ENCODE assay signal across 14 mouse cellular contexts in the genomic region with DNA sequence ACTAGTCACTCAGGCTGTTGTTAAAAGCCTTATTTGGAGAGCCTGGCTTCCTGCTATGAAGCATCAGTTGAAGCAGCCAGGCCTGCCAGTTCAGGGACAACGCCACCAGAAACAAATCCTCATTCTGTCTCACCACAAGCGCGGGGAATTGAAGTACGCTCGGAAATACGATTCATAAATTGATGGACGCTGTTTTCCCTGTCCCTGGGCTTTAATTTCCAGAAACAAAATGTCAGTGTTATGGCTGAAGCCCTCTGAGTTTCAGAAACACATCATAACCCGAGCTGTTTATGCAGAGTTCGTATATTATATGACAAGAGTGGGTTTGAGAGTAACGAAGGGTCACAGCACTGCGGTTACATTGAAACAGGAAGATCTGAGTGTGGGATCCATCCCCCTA.
"Had no signal": no experiment of that assay in that cellular context is flagged by ENCODE, and none has a peak within 500 bp of the region (broad histone marks: within the 10 kb centered on the region; RNA-seq: fewer than 3 reads in every experiment).

No protein-coding gene starts in this region.

- H3K9ac ChIP-seq: liver, embryonic 13.5 days; midbrain, embryonic 12.5 days; neural tube, embryonic 13.5 days had no signal

- H3K4me2 ChIP-seq: liver, embryonic 13.5 days; midbrain, embryonic 12.5 days; neural tube, embryonic 13.5 days had no signal

- DNase-seq: kidney, adult 18-20 months; kidney, adult 9 months; kidney, postnatal 36 days; layer of hippocampus, postnatal 36 days; liver, embryonic 13.5 days; lung, postnatal 10 days; lung, postnatal 36 days; thymus, adult 18-20 months; thymus, postnatal 36 days had no signal

- H3K4me1 ChIP-seq: liver, embryonic 13.5 days; midbrain, embryonic 12.5 days had no signal

- H3K4me3 ChIP-seq: left cerebral cortex, adult 2 months; liver, embryonic 13.5 days; midbrain, embryonic 12.5 days; myocyte; neural tube, embryonic 13.5 days had no signal

- H3K27me3 ChIP-seq: liver, embryonic 13.5 days; midbrain, embryonic 12.5 days; neural tube, embryonic 13.5 days had no signal

- H3K36me3 ChIP-seq: liver, embryonic 13.5 days; midbrain, embryonic 12.5 days; neural tube, embryonic 13.5 days had no signal

- H3K9me3 ChIP-seq: liver, embryonic 13.5 days; midbrain, embryonic 12.5 days; neural tube, embryonic 13.5 days had no signal

- ATAC-seq: midbrain, embryonic 16.5 days had no signal

- H3K27ac ChIP-seq: left cerebral cortex, adult 2 months; liver, embryonic 13.5 days; midbrain, embryonic 12.5 days; neural tube, embryonic 13.5 days had no signal
